Mouse (Mus musculus) neural tube, embryonic 12.5 days (tissue): ENCODE measurements around the gene Ado. TPM values are rescaled to one million over a fixed set of nuclear protein-coding genes. Genes with fewer than 3 reads are reported as not detected.

ENCODE experiments used
- ATAC-seq: fragments of 200-750 bp; cut with Nextera tagmentation; 2 replicates; pipeline ENCODE4 v1.8.0; 2017; ENCODE audit warnings: low read depth, mild to moderate bottlenecking, moderate TSS enrichment, moderate library complexity; ENCODE audit not compliant: low FRiP score
- H3K27ac ChIP-seq: fragments of 300-500 bp; sonication (generic); 2 replicates; pipeline ENCODE4 v1.5.1; 2016
- H3K27me3 ChIP-seq: fragments of 300-500 bp; sonication (generic); replicated peaks from 2 replicates; pipeline ENCODE4 v1.6.1; 2016; ENCODE audit warnings: mild to moderate bottlenecking
- H3K36me3 ChIP-seq: fragments of 300-500 bp; sonication (generic); 2 replicates; pipeline ENCODE4 v1.6.1; 2016; ENCODE audit warnings: mild to moderate bottlenecking
- H3K4me1 ChIP-seq: fragments of 300-500 bp; sonication (generic); 2 replicates; pipeline ENCODE4 v1.6.1; 2016
- H3K4me2 ChIP-seq: fragments of 300-500 bp; sonication (generic); replicated peaks from 2 replicates; pipeline ENCODE4 v1.6.1; 2016; ENCODE audit warnings: mild to moderate bottlenecking
- H3K4me3 ChIP-seq: fragments of 300-500 bp; sonication (generic); 2 replicates; pipeline ENCODE4 v1.5.1; 2016
- H3K9ac ChIP-seq: fragments of 300-500 bp; sonication (generic); 2 replicates; pipeline ENCODE4 v1.6.1; 2016; ENCODE audit warnings: mild to moderate bottlenecking
- H3K9me3 ChIP-seq: fragments of 300-500 bp; sonication (generic); 2 replicates; pipeline ENCODE4 v1.6.1; 2016; ENCODE audit warnings: mild to moderate bottlenecking
- WGBS: fragments of 180-500 bp; shearing (Covaris S2); methylation state at CpG from one replicate; pipeline ENCODE4 v1.1.7; 2016; 5-methylcytosine and 5-hydroxymethylcytosine counted together
- polyA plus RNA-seq: library from polyadenylated mRNA; unstranded; fragments of >200 nt; fragmentation: Nextera tagmentation; extraction: Ambion mirVana; gene quantifications from 2 replicates; pipeline ENCODE4 v1.2.1, GENCODE M21; 2016

Ado gene
- polyA plus RNA-seq, 1 experiment from 2014 or later: 78.0 TPM

GRCm38 (mm10) chr10:67497144-67497892 lies 51.4 kb downstream of the Ado start:
- ATAC-seq: no peak
- no peaks in the 10 kb centered on the region for H3K4me1 ChIP-seq
- no peak overlapping the region for H3K4me3 ChIP-seq
- no peak overlapping the region for H3K27ac ChIP-seq
- WGBS: 91% methylated on average over 15 of the region's 15 CpGs
- no peaks in the 10 kb centered on the region for H3K9me3 ChIP-seq
- H3K4me2 ChIP-seq: no peak overlapping the region
- no peaks in the 10 kb centered on the region for H3K27me3 ChIP-seq
- H3K36me3 ChIP-seq: no peaks in the 10 kb centered on the region
- H3K9ac ChIP-seq: no peak overlapping the region

Other genes with a start within 250 kb of the Ado start
- 1.5 TPM in 2 replicates for gene Egr2, start 13.5 kb downstream of the Ado start, polyA plus RNA-seq